Mouse (Mus musculus) embryonic fibroblast, embryonic 13.5 days (primary cell): ENCODE data around the gene Nmur1. TPM values are rescaled to one million over a fixed set of nuclear protein-coding genes. Genes with fewer than 3 reads are reported as not detected.
A peak's percentile ranks its signal among the peaks of the same experiment; 100 is the strongest.

Source experiments
- H3K27ac ChIP-seq: 2 replicates; pipeline ENCODE4 v1.5.1; 2012; ENCODE audit warnings: low read length, control low read depth, inconsistent platforms; ENCODE audit not compliant: insufficient read depth
- H3K4me1 ChIP-seq: 2 replicates; pipeline ENCODE4 v1.6.1; 2011; ENCODE audit warnings: low read length; ENCODE audit not compliant: control insufficient read depth, insufficient read depth
- H3K4me3 ChIP-seq: 2 replicates; pipeline ENCODE4 v1.5.1; 2011; ENCODE audit warnings: mild to moderate bottlenecking, control low read depth, low read length; ENCODE audit not compliant: insufficient read depth
- CTCF ChIP-seq: IDR thresholded peaks from 2 replicates; pipeline ENCODE4 v1.5.1; 2011; ENCODE audit warnings: mild to moderate bottlenecking, control low read depth, low read length, moderate library complexity, borderline replicate concordance; ENCODE audit not compliant: insufficient read depth
- POLR2A ChIP-seq: IDR thresholded peaks from 2 replicates; pipeline ENCODE4 v1.6.1; 2011; ENCODE audit warnings: low read depth, mild to moderate bottlenecking, control low read depth, low read length, moderate library complexity
- polyA plus RNA-seq: library from polyadenylated mRNA; stranded (reverse); fragments of >200 nt; gene quantifications from 2 replicates; pipeline ENCODE4 v1.2.4, GENCODE M21; 2011; ENCODE audit warnings: low read depth; ENCODE audit not compliant: missing spikeins, insufficient read length

The Nmur1 gene
- polyA plus RNA-seq, 1 experiment = not detected

DNA sequence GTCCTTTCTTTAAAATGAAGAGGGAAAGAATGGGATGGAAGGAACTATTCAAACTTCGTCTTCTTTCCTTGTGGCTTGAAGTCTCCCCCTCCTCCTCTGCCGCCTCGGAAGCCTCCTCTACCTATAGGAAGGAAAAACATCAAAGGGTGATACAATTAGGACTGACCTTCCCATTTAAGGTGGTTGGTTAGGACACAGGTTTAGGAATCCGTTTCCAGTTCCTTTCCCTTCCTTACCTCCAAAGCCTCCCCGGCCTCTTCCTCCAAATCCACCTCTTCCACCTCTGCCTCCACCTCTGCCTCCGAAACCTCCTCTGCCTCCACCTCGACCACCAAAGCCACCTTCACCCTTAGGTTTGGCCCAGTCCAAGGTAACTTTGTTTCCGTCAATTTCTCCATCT is 75.5 kb downstream of the Nmur1 start:
- H3K27ac ChIP-seq = no peak overlapping the region
- TF ChIP-seq POLR2A = no peak
- no peak for TF ChIP-seq CTCF
- no peak overlapping the region for H3K4me3 ChIP-seq
- no peaks in the 10 kb centered on the region for H3K4me1 ChIP-seq

- TF ChIP-seq CTCF = no peak
- TF ChIP-seq POLR2A = no peak
Measured at GRCm38 (mm10) chr1:86349696-86350095, 76.3 kb downstream of the Nmur1 start.

GRCm38 (mm10) chr1:86349201-86349600 is 76.8 kb downstream of the Nmur1 start:
- Histone ChIP-seq H3K4me1 (no peaks in the 10 kb centered on the region), H3K4me3 (no peak overlapping the region), H3K27ac (no peak overlapping the region)
- TF ChIP-seq POLR2A (no peak), CTCF (no peak)

More at GRCm38 (mm10) chr1:86349696-86350095, 76.3 kb downstream of the Nmur1 start:
- Histone ChIP-seq H3K4me1 (no peaks in the 10 kb centered on the region), H3K27ac (no peak overlapping the region), H3K4me3 (no peak overlapping the region)

DNA sequence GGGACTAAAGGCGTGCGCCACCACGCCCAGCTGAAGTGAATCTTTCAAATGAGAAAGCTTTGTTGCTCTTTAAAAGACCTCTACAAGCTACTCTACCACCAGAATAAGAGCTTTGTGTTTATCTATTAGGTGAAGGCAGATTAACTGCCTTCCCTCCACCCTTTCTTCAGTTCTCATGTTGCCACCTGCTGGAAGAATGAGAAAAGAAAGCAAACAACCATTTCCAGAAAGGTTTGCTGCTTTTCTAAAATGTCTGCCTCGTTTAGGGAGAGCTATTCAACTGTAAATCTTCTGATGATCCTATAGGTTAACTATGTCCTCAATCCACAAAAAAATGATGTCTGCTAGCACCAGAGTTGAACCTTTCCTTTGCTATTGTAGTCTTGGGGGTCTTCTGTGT is 77.2 kb downstream of the Nmur1 start:
- H3K4me3 ChIP-seq = no peak overlapping the region
- no peak for TF ChIP-seq POLR2A
- TF ChIP-seq CTCF = no peak
- H3K27ac ChIP-seq = no peak overlapping the region

GRCm38 (mm10) chr1:86348083-86348482 is 77.9 kb downstream of the Nmur1 start:
- H3K4me1 ChIP-seq = no peaks in the 10 kb centered on the region
- no peak overlapping the region for H3K4me3 ChIP-seq
- no peak for TF ChIP-seq POLR2A
- TF ChIP-seq CTCF = no peak
- H3K27ac ChIP-seq = no peak overlapping the region

More for the DNA sequence above, 77.2 kb downstream of the Nmur1 start:
- no peaks in the 10 kb centered on the region for H3K4me1 ChIP-seq

GRCm38 (mm10) chr1:86347716-86348045 is 78.3 kb downstream of the Nmur1 start:
- Histone ChIP-seq H3K27ac (no peak overlapping the region), H3K4me1 (no peaks in the 10 kb centered on the region), H3K4me3 (no peak overlapping the region)
- TF ChIP-seq CTCF = no peak
- no peak for TF ChIP-seq POLR2A

DNA sequence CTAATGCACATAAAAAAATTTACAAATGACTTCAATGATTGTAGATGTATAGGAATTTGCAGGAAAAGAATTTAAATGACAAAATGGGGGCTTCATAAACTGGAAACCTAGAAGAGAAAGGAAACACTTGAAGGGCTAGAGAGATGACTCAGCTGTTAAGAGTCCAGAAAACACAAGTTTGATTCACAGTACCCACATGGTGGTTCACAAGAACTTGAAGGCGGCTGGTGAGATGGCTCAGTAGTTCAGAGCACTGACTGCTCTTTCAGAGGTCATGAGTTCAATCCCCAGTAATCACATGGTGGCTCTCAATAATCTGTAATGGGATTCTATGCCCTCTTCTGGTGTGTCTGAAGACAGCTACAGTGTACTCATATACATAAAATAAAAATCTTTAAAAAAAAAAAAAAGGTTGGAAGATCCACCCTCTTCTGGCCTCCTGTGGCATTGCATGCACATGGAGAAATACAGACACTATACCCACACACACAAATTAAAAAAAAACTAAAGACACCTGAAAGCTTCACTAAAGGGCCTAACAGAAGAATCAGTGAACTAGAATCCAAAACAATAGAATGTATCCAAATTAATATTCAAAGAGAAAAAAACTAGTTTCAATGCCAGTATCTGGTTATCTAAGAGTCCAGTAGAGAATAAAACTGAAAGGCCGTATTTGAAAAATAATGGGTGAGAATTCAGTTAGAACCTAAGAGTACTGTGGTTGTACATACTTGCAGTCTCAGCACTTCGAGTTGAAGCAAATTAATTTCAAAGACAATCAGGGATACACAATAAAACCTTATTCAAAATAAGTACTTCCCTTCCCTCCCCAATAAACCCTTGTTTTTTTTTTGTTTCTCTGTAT is 78.9 kb downstream of the Nmur1 start:
- no peak overlapping the region for H3K4me3 ChIP-seq
- TF ChIP-seq POLR2A = no peak
- no peak for TF ChIP-seq CTCF
- no peaks in the 10 kb centered on the region for H3K4me1 ChIP-seq
- no peak overlapping the region for H3K27ac ChIP-seq

DNA sequence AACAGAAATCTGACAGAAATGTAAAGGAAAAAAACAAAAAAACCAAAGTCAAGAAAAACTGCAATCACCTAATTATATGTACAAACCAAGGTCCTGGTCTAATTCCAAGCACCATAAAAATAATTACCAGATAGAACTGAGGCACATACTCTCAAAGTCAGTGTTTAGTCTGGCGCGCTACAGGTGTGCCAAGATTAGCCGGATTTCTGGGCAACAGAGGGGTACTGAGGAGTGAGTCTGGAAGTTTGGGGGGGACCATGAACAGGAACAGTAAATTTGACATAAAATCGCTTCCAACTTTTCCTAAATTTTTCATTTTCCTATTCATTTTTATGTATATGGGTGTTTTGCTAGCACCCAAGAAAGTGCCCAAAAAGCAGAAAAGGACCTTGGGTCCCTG is 80.1 kb downstream of the Nmur1 start:
- no peak for TF ChIP-seq POLR2A
- TF ChIP-seq CTCF = no peak
- no peak overlapping the region for H3K4me3 ChIP-seq
- H3K4me1 ChIP-seq = no peaks in the 10 kb centered on the region
- H3K27ac ChIP-seq = no peak overlapping the region

DNA sequence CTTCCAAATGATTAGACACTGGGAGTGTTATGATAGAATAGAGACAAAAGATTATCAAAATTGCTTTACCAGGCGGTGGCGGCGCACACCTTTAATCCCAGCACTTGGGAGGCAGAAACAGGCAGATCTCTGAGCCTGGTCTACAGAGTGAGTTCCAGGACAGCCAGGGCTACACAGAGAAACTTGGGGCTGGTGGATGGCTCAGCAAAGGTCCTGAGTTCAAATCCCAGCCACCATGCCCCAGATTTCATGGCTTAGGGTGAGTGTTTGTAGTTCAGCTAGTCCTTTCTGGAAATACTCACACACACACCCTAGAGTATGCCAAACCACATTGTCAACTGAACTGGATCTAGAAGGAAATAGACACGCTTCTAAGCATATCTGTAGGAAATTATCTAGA is 81.0 kb downstream of the Nmur1 start:
- no peak overlapping the region for H3K4me3 ChIP-seq
- H3K4me1 ChIP-seq = no peaks in the 10 kb centered on the region
- H3K27ac ChIP-seq = no peak overlapping the region
- TF ChIP-seq POLR2A (no peak), CTCF (no peak)

- no peak overlapping the region for H3K4me3 ChIP-seq
- H3K4me1 ChIP-seq = no peaks in the 10 kb centered on the region
- TF ChIP-seq CTCF = no peak
- peak; percentile 21; the same call in 1 of the 2 replicates for TF ChIP-seq POLR2A
- no peak overlapping the region for H3K27ac ChIP-seq
Measured at GRCm38 (mm10) chr1:86343969-86344861, 81.8 kb downstream of the Nmur1 start.
